27 mouse cellular contexts compared by ENCODE assay signal in the genomic region with DNA sequence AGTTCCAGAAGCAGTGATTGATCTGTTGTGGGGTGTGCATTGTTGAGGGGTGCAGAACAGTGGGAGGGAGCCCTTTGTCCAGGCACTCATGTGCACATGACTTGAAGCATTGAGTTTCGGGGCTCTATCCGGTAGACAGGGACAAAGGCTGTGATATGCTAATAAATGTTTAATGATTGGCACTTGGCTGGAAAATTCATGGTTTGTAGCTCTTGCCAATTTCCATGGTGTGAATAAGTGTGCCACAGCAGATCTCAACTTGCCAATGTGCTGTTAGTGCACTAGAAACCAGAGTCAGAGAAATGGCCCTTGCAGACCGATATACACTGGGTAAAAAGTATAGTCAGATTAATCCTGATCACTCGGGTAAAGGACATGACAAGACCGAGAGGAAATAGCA.
DNase-seq lines count a peak whose midpoint lies in the region; ATAC-seq and TF ChIP-seq lines count a peak whose summit lies in the region.
"Had no signal": no experiment of that assay in that cellular context is flagged by ENCODE, and none has a peak within 500 bp of the region (broad histone marks: within the 10 kb centered on the region; RNA-seq: fewer than 3 reads in every experiment).

No protein-coding gene starts in this region.

- peak; percentile 23; the same call in 1 of the 2 replicates for ATAC-seq in forebrain, embryonic 14.5 days
- no peak for ATAC-seq in forebrain, embryonic 11.5 days (replicated peaks; ENCODE audit: low FRiP score)
- peak; percentile 54 for ATAC-seq in forebrain, embryonic 16.5 days
- ATAC-seq in forebrain, embryonic 13.5 days: no peak
- no peak for ATAC-seq in heart, embryonic 12.5 days (ENCODE audit: insufficient number of reproducible peaks, low FRiP score)
- no peak for ATAC-seq in midbrain, postnatal 0 days (ENCODE audit: low FRiP score)
- ATAC-seq in midbrain, embryonic 14.5 days (ENCODE audit: low FRiP score, low TSS enrichment): no peak
- ATAC-seq: activated CD4-positive, CD25-positive, alpha-beta regulatory T cell, adult 4 months; CD4-positive, CD25-positive, alpha-beta regulatory T cell, adult 4 months had no signal

- WGBS in forebrain, embryonic 14.5 days: 59% methylated on average over 5 of the region's 5 CpGs
- 87% methylated on average over 5 of the region's 5 CpGs for WGBS in forebrain, embryonic 11.5 days
- WGBS in forebrain, embryonic 16.5 days: 51% methylated on average over 5 of the region's 5 CpGs
- 68% methylated on average over 5 of the region's 5 CpGs for WGBS in forebrain, embryonic 13.5 days
- WGBS in heart, embryonic 12.5 days: 84% methylated on average over 5 of the region's 5 CpGs
- 76% methylated on average over 5 of the region's 5 CpGs for WGBS in midbrain, postnatal 0 days
- 73% methylated on average over 5 of the region's 5 CpGs for WGBS in midbrain, embryonic 14.5 days

- H3K4me2 ChIP-seq in forebrain, embryonic 14.5 days (ENCODE audit: low read length): no peak overlapping the region
- no peak overlapping the region for H3K4me2 ChIP-seq in forebrain, embryonic 11.5 days (ENCODE audit: low read depth, low read length, severe bottlenecking)
- H3K4me2 ChIP-seq in forebrain, embryonic 16.5 days (ENCODE audit: low read length): no peak overlapping the region
- H3K4me2 ChIP-seq in forebrain, embryonic 13.5 days: no peak overlapping the region
- H3K4me2 ChIP-seq in heart, embryonic 12.5 days: no peak overlapping the region
- H3K4me2 ChIP-seq in midbrain, postnatal 0 days (ENCODE audit: low read depth, low read length, poor library complexity, severe bottlenecking): no peak overlapping the region
- H3K4me2 ChIP-seq in midbrain, embryonic 14.5 days (ENCODE audit: low read length): no peak overlapping the region
- H3K4me2 ChIP-seq: embryonic facial prominence, embryonic 13.5 days; embryonic facial prominence, embryonic 15.5 days had no signal

- no peaks in the 10 kb centered on the region for H3K4me1 ChIP-seq in forebrain, embryonic 14.5 days (ENCODE audit: control insufficient read depth, insufficient read depth, low read length)
- H3K4me1 ChIP-seq in forebrain, embryonic 11.5 days (replicated peaks; ENCODE audit: control insufficient read depth, insufficient read depth, low read length): no peaks in the 10 kb centered on the region
- H3K4me1 ChIP-seq in forebrain, embryonic 16.5 days (replicated peaks; ENCODE audit: control insufficient read depth, insufficient read depth, low read length): peaks cover 7% of the 10 kb centered on the region
- no peaks in the 10 kb centered on the region for H3K4me1 ChIP-seq in forebrain, embryonic 13.5 days
- peaks cover 4% of the 10 kb centered on the region; the same call in 1 of the 2 replicates for H3K4me1 ChIP-seq in heart, embryonic 12.5 days (replicated peaks)
- H3K4me1 ChIP-seq in midbrain, postnatal 0 days (ENCODE audit: insufficient read depth, low read length): no peaks in the 10 kb centered on the region; the same call in 1 of the 2 replicates
- H3K4me1 ChIP-seq in midbrain, embryonic 14.5 days (ENCODE audit: control insufficient read depth, insufficient read depth, low read length): no peaks in the 10 kb centered on the region
- H3K4me1 ChIP-seq: embryonic facial prominence, embryonic 15.5 days had no signal

- TF ChIP-seq CTCF in midbrain, postnatal 0 days (IDR thresholded peaks at IDR 0.05): no peak

- H3K27ac ChIP-seq in forebrain, embryonic 14.5 days (ENCODE audit: low read depth, low read length): no peak overlapping the region
- no peak overlapping the region for H3K27ac ChIP-seq in forebrain, embryonic 11.5 days (ENCODE audit: low read depth, low read length)
- H3K27ac ChIP-seq in forebrain, embryonic 16.5 days (ENCODE audit: low read length): no peak overlapping the region
- H3K27ac ChIP-seq in forebrain, embryonic 13.5 days: no peak overlapping the region
- no peak overlapping the region for H3K27ac ChIP-seq in heart, embryonic 12.5 days (ENCODE audit: poor library complexity, severe bottlenecking)
- no peak overlapping the region for H3K27ac ChIP-seq in midbrain, postnatal 0 days (ENCODE audit: low read depth, low read length)
- no peak overlapping the region for H3K27ac ChIP-seq in midbrain, embryonic 14.5 days (replicated peaks; ENCODE audit: low read depth, low read length)
- H3K27ac ChIP-seq: embryonic facial prominence, embryonic 13.5 days; embryonic facial prominence, embryonic 15.5 days had no signal

- no peak overlapping the region for H3K9ac ChIP-seq in forebrain, embryonic 14.5 days (ENCODE audit: low read length)
- H3K9ac ChIP-seq in forebrain, embryonic 11.5 days (ENCODE audit: low read length): no peak overlapping the region
- no peak overlapping the region for H3K9ac ChIP-seq in forebrain, embryonic 16.5 days (replicated peaks; ENCODE audit: low read depth, low read length)
- no peak overlapping the region for H3K9ac ChIP-seq in forebrain, embryonic 13.5 days
- H3K9ac ChIP-seq in heart, embryonic 12.5 days: no peak overlapping the region
- H3K9ac ChIP-seq in midbrain, postnatal 0 days (replicated peaks; ENCODE audit: low read length, poor library complexity, severe bottlenecking): no peak overlapping the region
- H3K9ac ChIP-seq in midbrain, embryonic 14.5 days (replicated peaks; ENCODE audit: low read length): no peak overlapping the region
- H3K9ac ChIP-seq: embryonic facial prominence, embryonic 13.5 days; embryonic facial prominence, embryonic 15.5 days had no signal

- no peaks in the 10 kb centered on the region for H3K9me3 ChIP-seq in forebrain, embryonic 14.5 days (replicated peaks; ENCODE audit: control insufficient read depth, low read length)
- no peaks in the 10 kb centered on the region for H3K9me3 ChIP-seq in forebrain, embryonic 11.5 days (ENCODE audit: control insufficient read depth, low read length)
- H3K9me3 ChIP-seq in forebrain, embryonic 16.5 days (ENCODE audit: control insufficient read depth, low read length): no peaks in the 10 kb centered on the region
- H3K9me3 ChIP-seq in forebrain, embryonic 13.5 days (replicated peaks): no peaks in the 10 kb centered on the region
- H3K9me3 ChIP-seq in heart, embryonic 12.5 days (replicated peaks): no peaks in the 10 kb centered on the region
- H3K9me3 ChIP-seq in midbrain, postnatal 0 days (ENCODE audit: low read length): no peaks in the 10 kb centered on the region
- no peaks in the 10 kb centered on the region for H3K9me3 ChIP-seq in midbrain, embryonic 14.5 days (ENCODE audit: control insufficient read depth, low read length)
- H3K9me3 ChIP-seq: embryonic facial prominence, embryonic 13.5 days; embryonic facial prominence, embryonic 15.5 days had no signal

- no peak overlapping the region for H3K4me3 ChIP-seq in forebrain, embryonic 14.5 days (ENCODE audit: low read depth, low read length)
- H3K4me3 ChIP-seq in forebrain, embryonic 11.5 days (ENCODE audit: low read depth, low read length): no peak overlapping the region
- H3K4me3 ChIP-seq in forebrain, embryonic 16.5 days (replicated peaks; ENCODE audit: low read length): no peak overlapping the region
- no peak overlapping the region for H3K4me3 ChIP-seq in forebrain, embryonic 13.5 days
- H3K4me3 ChIP-seq in heart, embryonic 12.5 days: no peak overlapping the region
- no peak overlapping the region for H3K4me3 ChIP-seq in midbrain, postnatal 0 days (ENCODE audit: low read depth, low read length)
- no peak overlapping the region for H3K4me3 ChIP-seq in midbrain, embryonic 14.5 days (replicated peaks; ENCODE audit: low read depth, low read length)
- H3K4me3 ChIP-seq: embryonic facial prominence, embryonic 13.5 days; embryonic facial prominence, embryonic 15.5 days; erythroblast, embryonic 14.5 days had no signal

- DNase-seq in forebrain, embryonic 14.5 days (ENCODE audit: low spot score): peak; percentile 65
- no peak for DNase-seq in forebrain, embryonic 11.5 days (ENCODE audit: low spot score)
- peak; percentile 71 for DNase-seq in heart, adult 11 months
- peak; percentile 5 for DNase-seq in midbrain, postnatal 0 days (ENCODE audit: low spot score)
- no peak for DNase-seq in midbrain, embryonic 14.5 days
- DNase-seq: adrenal gland, adult 8-10 months; adrenal gland, postnatal 14 days; adrenal gland, postnatal 36 days; B cell, adult 2 months; cerebellum, adult 11 months; cerebellum, adult 18-20 months; cerebellum, adult 8-10 months; cerebellum, adult 9-11 months; cerebellum, postnatal 14 days; cerebellum, postnatal 36 days; embryo, embryonic 11 days had no signal

- H3K36me3 ChIP-seq in forebrain, embryonic 14.5 days (ENCODE audit: control insufficient read depth, insufficient read depth, low read length): no peaks in the 10 kb centered on the region
- H3K36me3 ChIP-seq in forebrain, embryonic 11.5 days (ENCODE audit: control insufficient read depth, insufficient read depth, low read length): no peaks in the 10 kb centered on the region
- no peaks in the 10 kb centered on the region for H3K36me3 ChIP-seq in forebrain, embryonic 16.5 days (ENCODE audit: control insufficient read depth, insufficient read depth)
- H3K36me3 ChIP-seq in forebrain, embryonic 13.5 days (ENCODE audit: poor library complexity, severe bottlenecking): no peaks in the 10 kb centered on the region
- H3K36me3 ChIP-seq in heart, embryonic 12.5 days: no peaks in the 10 kb centered on the region
- H3K36me3 ChIP-seq in midbrain, postnatal 0 days (ENCODE audit: insufficient read depth, low read length): no peaks in the 10 kb centered on the region
- H3K36me3 ChIP-seq in midbrain, embryonic 14.5 days (ENCODE audit: control insufficient read depth, insufficient read depth, low read length): no peaks in the 10 kb centered on the region
- H3K36me3 ChIP-seq: embryonic facial prominence, embryonic 13.5 days; embryonic facial prominence, embryonic 15.5 days; G1E had no signal

- no peaks in the 10 kb centered on the region for H3K27me3 ChIP-seq in forebrain, embryonic 14.5 days (replicated peaks; ENCODE audit: control insufficient read depth, insufficient read depth, low read length)
- no peaks in the 10 kb centered on the region for H3K27me3 ChIP-seq in forebrain, embryonic 11.5 days (ENCODE audit: control insufficient read depth, insufficient read depth, low read length)
- no peaks in the 10 kb centered on the region for H3K27me3 ChIP-seq in forebrain, embryonic 16.5 days (replicated peaks; ENCODE audit: control insufficient read depth, insufficient read depth, low read length)
- H3K27me3 ChIP-seq in forebrain, embryonic 13.5 days: no peaks in the 10 kb centered on the region
- no peaks in the 10 kb centered on the region for H3K27me3 ChIP-seq in heart, embryonic 12.5 days (replicated peaks)
- no peaks in the 10 kb centered on the region for H3K27me3 ChIP-seq in midbrain, postnatal 0 days (ENCODE audit: insufficient read depth, low read length)
- H3K27me3 ChIP-seq in midbrain, embryonic 14.5 days (ENCODE audit: control insufficient read depth, insufficient read depth, low read length): no peaks in the 10 kb centered on the region
- H3K27me3 ChIP-seq: CH12.LX; embryonic facial prominence, embryonic 13.5 days; embryonic facial prominence, embryonic 15.5 days; Patski had no signal

Comparison
In these comparisons a context has a peak if more than half of its experiments do, and no peak if none do; other contexts are left out.
1. ATAC-seq: peak in forebrain, embryonic 14.5 days (single experiment) and forebrain, embryonic 16.5 days (single experiment); none in forebrain, embryonic 11.5 days (single experiment), forebrain, embryonic 13.5 days (single experiment), heart, embryonic 12.5 days (single experiment), midbrain, postnatal 0 days (single experiment) and midbrain, embryonic 14.5 days (single experiment).
2. DNase-seq: peak in forebrain, embryonic 14.5 days (single experiment), heart, adult 11 months (single experiment) and midbrain, postnatal 0 days (single experiment); none in forebrain, embryonic 11.5 days (single experiment) and midbrain, embryonic 14.5 days (single experiment).